Mouse (Mus musculus): ENCODE measurements around the gene Axin2. TPM values are rescaled to one million over a fixed set of nuclear protein-coding genes. Genes with fewer than 3 reads are reported as not detected.

Axin2 gene
- polyA plus RNA-seq, 1 experiment from 2014 or later: 8.5 TPM

DNA sequence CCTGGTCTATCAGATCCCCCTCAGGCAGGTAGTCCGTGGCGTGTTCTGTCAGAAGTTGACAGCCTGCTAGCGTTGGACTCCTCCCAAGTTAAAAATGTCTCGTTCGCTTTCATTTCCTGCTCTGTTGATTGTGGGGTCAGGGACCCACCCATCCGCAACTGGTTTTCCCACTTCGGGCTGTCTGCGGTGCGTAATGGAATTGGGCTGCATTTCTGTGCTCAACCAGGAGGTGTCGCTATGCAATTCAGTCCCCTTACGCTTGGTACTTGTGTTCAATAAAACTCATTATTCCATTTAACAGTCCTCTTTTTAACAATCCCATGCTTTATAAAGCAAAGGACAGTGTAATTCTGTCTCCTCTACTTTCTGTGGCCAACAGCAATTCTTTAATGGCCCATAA is 31.0 kb upstream of the Axin2 start:
- no peaks in the 10 kb centered on the region for H3K36me3 ChIP-seq (ENCODE audit: control insufficient read depth, insufficient read depth, low read length)
- no peak overlapping the region for H3K27ac ChIP-seq (ENCODE audit: low read length)
- ATAC-seq (ENCODE audit: low read depth): no peak
- H3K9me3 ChIP-seq (ENCODE audit: control insufficient read depth, low read length): no peaks in the 10 kb centered on the region
- peaks cover 20% of the 10 kb centered on the region for H3K4me1 ChIP-seq (replicated peaks; ENCODE audit: control insufficient read depth, insufficient read depth, low read length)
- no peaks in the 10 kb centered on the region for H3K27me3 ChIP-seq (ENCODE audit: control insufficient read depth, insufficient read depth, low read depth, low read length)
- no peak overlapping the region for H3K4me2 ChIP-seq (ENCODE audit: low read depth, low read length)
- WGBS: 46% methylated on average over 11 of the region's 11 CpGs
- no peak overlapping the region for H3K9ac ChIP-seq (ENCODE audit: low read length)
- H3K4me3 ChIP-seq (ENCODE audit: low read length): no peak overlapping the region

DNA sequence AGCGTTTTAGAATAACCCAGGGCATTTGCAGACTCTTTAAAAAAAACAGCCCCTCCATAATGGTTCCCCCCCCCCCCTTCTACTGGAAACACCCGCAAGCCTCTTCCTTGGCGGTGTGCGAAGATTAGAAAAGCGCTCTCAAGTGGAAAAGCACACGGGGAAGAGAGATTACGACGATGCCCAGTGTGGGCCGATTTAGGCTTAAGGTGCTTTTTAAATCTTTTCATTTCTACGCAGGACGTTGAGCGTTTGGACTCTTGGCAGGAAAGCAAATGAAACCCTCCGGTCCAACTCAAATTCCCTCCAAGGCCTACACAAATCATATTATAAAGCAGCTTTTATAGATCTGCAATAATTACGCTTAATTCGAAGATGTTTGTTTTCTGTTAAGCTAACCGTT is 29.6 kb upstream of the Axin2 start:
- Histone ChIP-seq H3K9ac (ENCODE audit: low read length) (peak overlapping the region; percentile 14; the same call in 1 of the 2 replicates), H3K9me3 (ENCODE audit: control insufficient read depth, low read length) (no peaks in the 10 kb centered on the region), H3K27me3 (ENCODE audit: control insufficient read depth, insufficient read depth, low read depth, low read length) (no peaks in the 10 kb centered on the region), H3K36me3 (ENCODE audit: control insufficient read depth, insufficient read depth, low read length) (no peaks in the 10 kb centered on the region), H3K4me1 (replicated peaks; ENCODE audit: control insufficient read depth, insufficient read depth, low read length) (peaks cover 22% of the 10 kb centered on the region), H3K4me3 (ENCODE audit: low read length) (peak overlapping the region; percentile 46; the same call in 1 of the 2 replicates), H3K4me2 (ENCODE audit: low read depth, low read length) (peak overlapping the region; percentile 60), H3K27ac (ENCODE audit: low read length) (peak overlapping the region; percentile 40; the same call in 1 of the 2 replicates)
- 23% methylated on average over 16 of the region's 16 CpGs for WGBS
- ATAC-seq (ENCODE audit: low read depth): no peak

DNA sequence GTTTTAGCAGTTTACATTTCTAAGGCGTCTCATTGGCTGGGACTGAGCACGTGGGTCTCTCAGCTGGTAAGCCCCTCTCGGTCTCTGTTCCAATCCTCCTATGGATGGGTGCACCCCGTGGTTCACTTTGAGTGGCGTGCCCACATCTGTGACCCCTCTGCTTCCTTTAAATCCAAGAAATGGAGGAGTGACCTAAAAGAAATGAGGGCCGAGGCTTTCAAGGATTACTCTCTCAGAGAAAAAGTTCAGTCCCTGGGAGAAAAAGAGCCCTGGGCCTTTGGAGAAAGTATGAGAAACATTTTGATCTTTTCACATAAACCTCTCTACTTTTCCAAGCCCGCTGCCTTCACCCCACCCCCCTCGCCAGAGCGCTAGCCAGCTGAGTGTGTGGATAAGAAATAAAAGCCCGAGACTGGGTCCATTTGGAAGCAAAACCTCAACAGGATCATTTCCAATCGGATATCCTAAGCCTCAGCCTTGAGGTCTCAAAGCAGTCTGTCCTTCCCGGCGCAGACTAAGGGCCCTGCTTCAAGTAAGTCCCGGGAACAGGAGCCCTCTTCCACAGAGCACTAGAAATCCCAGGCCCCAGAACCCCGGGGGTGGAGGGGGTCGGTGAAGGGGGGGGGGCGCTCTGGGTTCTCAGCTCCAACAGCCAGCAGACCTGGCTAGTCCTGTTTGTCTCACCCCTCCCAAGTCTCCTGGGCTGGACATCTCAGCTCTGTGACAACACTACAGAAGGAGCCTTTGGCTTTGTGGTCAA is 28.9 kb upstream of the Axin2 start:
- no peaks in the 10 kb centered on the region for H3K36me3 ChIP-seq (ENCODE audit: control insufficient read depth, insufficient read depth, low read length)
- peaks cover 22% of the 10 kb centered on the region for H3K4me1 ChIP-seq (replicated peaks; ENCODE audit: control insufficient read depth, insufficient read depth, low read length)
- peak overlapping the region; percentile 60 for H3K4me2 ChIP-seq (ENCODE audit: low read depth, low read length)
- ATAC-seq (ENCODE audit: low read depth): peak; percentile 85
- 5% methylated on average over 17 of the region's 17 CpGs for WGBS
- H3K27me3 ChIP-seq (ENCODE audit: control insufficient read depth, insufficient read depth, low read depth, low read length): no peaks in the 10 kb centered on the region
- no peaks in the 10 kb centered on the region for H3K9me3 ChIP-seq (ENCODE audit: control insufficient read depth, low read length)
- peak overlapping the region; percentile 69 for H3K9ac ChIP-seq (ENCODE audit: low read length)
- H3K27ac ChIP-seq (ENCODE audit: low read length): peak overlapping the region; percentile 93
- H3K4me3 ChIP-seq (ENCODE audit: low read length): peak overlapping the region; percentile 46

DNA sequence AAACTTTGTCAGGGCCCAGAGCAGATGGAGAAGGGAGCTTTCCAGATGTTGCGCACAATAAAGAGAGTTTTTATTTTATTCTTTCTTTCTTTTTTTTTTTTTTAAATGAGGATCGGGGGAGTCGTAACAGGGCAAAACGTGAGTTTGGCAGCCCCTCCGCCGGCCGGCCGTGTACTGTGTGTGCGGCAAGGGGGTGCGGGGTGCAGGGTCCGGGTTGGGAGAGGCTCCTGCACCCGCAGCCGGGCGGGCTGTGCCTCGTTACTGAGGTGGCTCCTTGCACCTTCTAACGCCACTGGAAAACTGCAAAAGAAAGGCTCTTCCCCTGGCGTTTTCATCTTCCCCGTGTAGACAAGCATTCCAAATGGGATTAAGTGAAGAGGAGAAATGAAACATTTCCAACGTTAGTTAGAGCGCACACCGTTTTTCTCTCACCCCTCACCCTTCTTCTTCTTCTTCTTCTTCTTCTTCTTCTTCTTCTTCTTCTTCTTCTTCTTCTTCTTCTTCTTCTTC is 28.2 kb upstream of the Axin2 start:
- H3K27ac ChIP-seq (ENCODE audit: low read length): peak overlapping the region; percentile 93
- no peaks in the 10 kb centered on the region for H3K36me3 ChIP-seq (ENCODE audit: control insufficient read depth, insufficient read depth, low read length)
- WGBS: 7% methylated on average over 21 of the region's 21 CpGs
- peaks cover 22% of the 10 kb centered on the region for H3K4me1 ChIP-seq (replicated peaks; ENCODE audit: control insufficient read depth, insufficient read depth, low read length)
- ATAC-seq (ENCODE audit: low read depth): 0 out of 2 replicates have a peak, but pooled peaks have one; percentile 11
- H3K27me3 ChIP-seq (ENCODE audit: control insufficient read depth, insufficient read depth, low read depth, low read length): no peaks in the 10 kb centered on the region
- no peaks in the 10 kb centered on the region for H3K9me3 ChIP-seq (ENCODE audit: control insufficient read depth, low read length)
- peak overlapping the region; percentile 46 for H3K4me3 ChIP-seq (ENCODE audit: low read length)
- peak overlapping the region; percentile 69 for H3K9ac ChIP-seq (ENCODE audit: low read length)
- H3K4me2 ChIP-seq (ENCODE audit: low read depth, low read length): peak overlapping the region; percentile 60

DNA sequence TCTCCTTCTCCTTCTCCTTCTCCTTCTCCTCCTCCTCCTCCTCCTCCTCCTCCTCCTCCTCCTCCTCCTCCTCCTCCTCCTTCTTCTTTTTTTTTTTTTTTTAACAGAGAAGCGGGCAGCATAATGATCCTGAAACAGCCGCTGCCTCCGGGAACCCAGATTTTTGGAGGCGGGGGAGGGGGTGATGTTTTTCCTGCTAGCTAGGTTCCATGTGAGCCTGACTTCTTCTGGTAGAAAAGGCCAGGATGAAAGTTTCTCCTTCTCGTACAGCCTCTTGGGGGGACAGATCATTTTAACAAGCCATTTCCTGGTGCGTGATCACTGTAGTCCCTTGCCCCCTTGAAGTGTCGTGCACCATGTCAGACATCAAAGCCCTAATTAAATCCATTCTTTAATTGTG is 27.7 kb upstream of the Axin2 start:
- Histone ChIP-seq H3K4me1 (replicated peaks; ENCODE audit: control insufficient read depth, insufficient read depth, low read length) (peaks cover 22% of the 10 kb centered on the region), H3K9me3 (ENCODE audit: control insufficient read depth, low read length) (no peaks in the 10 kb centered on the region), H3K4me3 (ENCODE audit: low read length) (no peak overlapping the region), H3K9ac (ENCODE audit: low read length) (no peak overlapping the region; the same call in 1 of the 2 replicates), H3K27ac (ENCODE audit: low read length) (no peak overlapping the region), H3K36me3 (ENCODE audit: control insufficient read depth, insufficient read depth, low read length) (no peaks in the 10 kb centered on the region), H3K27me3 (ENCODE audit: control insufficient read depth, insufficient read depth, low read depth, low read length) (no peaks in the 10 kb centered on the region), H3K4me2 (ENCODE audit: low read depth, low read length) (no peak overlapping the region)
- ATAC-seq (ENCODE audit: low read depth): no peak
- 30% methylated on average over 4 of the region's 7 CpGs for WGBS

DNA sequence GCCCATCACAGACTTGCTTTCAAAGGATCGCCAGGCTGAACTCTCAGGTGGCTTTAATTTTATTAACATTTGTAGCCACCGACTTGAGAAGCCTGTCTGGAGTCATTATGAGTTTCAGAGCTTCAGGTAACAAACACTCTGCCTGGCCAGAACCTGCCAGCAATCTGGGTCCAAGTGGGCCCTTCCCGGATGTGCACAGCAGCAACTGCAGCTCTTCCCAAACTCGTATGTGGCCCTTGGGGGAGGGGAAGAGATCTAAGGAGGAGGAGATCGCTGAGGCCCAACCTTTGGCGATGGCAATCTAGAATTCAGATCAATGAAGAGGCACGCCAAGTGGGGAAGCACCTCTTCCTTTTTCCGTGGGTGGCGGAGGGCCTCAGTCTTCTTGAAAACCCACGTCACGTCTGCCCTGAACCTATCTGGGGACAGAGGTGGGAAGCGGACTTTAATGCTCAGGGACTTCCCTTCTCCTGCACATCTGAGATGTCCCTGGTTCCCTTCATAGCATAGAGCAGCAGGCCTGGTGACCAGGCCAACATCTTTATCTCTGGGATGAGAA is 26.8 kb upstream of the Axin2 start:
- ATAC-seq (ENCODE audit: low read depth): no peak
- H3K9ac ChIP-seq (ENCODE audit: low read length): no peak overlapping the region
- H3K36me3 ChIP-seq (ENCODE audit: control insufficient read depth, insufficient read depth, low read length): no peaks in the 10 kb centered on the region
- H3K27ac ChIP-seq (ENCODE audit: low read length): no peak overlapping the region
- peaks cover 22% of the 10 kb centered on the region for H3K4me1 ChIP-seq (replicated peaks; ENCODE audit: control insufficient read depth, insufficient read depth, low read length)
- no peaks in the 10 kb centered on the region for H3K9me3 ChIP-seq (ENCODE audit: control insufficient read depth, low read length)
- 65% methylated on average over 12 of the region's 12 CpGs for WGBS
- H3K4me2 ChIP-seq (ENCODE audit: low read depth, low read length): no peak overlapping the region
- no peaks in the 10 kb centered on the region for H3K27me3 ChIP-seq (ENCODE audit: control insufficient read depth, insufficient read depth, low read depth, low read length)
- H3K4me3 ChIP-seq (ENCODE audit: low read length): no peak overlapping the region

DNA sequence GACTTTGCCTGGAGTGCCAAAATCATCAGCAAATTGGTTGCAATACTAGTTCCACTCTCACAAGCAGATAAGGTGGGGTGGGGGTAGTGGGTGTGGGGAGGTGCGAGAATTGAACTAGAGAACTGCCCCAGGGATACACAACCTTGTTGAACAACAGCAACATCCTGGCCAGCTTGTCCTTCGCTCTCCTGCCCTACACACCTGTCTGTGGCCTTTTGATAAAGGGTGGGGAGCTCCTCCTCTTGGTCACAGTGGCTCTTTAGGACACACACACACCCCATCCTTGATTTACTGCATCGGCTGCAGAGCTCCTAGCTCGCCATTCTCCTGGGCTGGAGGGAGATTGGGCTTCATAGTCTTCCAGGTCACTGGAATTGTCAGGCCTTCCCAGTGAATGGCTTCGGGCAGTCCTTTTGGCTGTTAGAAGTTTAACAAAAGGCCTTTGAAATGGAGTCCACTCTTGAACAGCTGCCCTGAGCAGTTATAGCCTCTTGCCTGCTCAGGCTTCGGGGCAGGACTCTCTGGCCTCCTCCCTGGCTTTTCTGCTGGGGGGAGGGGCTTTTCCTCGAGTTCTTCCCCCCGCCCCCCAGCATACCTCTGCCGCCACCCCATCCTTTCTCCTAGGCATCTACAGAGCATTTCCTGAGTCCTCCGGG is 26.2 kb upstream of the Axin2 start:
- no peak for ATAC-seq (ENCODE audit: low read depth)
- 54% methylated on average over 10 of the region's 10 CpGs for WGBS
- peaks cover 22% of the 10 kb centered on the region for H3K4me1 ChIP-seq (replicated peaks; ENCODE audit: control insufficient read depth, insufficient read depth, low read length)

DNA sequence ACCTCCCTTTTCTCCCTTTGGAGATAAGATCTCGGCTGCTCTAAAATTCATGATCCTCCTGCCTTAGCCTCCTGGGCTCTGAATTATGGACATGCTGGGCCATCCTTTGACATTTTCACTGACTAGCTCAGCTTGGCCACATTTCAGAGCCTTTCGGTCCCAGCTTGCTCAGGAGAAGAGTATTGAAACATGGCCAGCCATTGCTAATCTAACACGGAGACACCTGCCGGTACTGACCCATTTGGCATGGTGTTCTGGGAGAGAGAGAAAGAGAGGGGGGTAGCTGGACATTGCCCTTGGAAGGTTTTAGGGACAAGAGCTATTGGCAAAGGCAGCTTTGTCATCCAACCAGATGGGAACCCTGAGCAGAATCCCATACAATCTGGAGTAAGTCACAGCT is 23.1 kb upstream of the Axin2 start:
- Histone ChIP-seq H3K27me3 (ENCODE audit: control insufficient read depth, insufficient read depth, low read depth, low read length) (no peaks in the 10 kb centered on the region), H3K9ac (ENCODE audit: low read length) (no peak overlapping the region), H3K27ac (ENCODE audit: low read length) (no peak overlapping the region), H3K36me3 (ENCODE audit: control insufficient read depth, insufficient read depth, low read length) (no peaks in the 10 kb centered on the region), H3K9me3 (ENCODE audit: control insufficient read depth, low read length) (no peaks in the 10 kb centered on the region), H3K4me3 (ENCODE audit: low read length) (no peak overlapping the region), H3K4me2 (ENCODE audit: low read depth, low read length) (no peak overlapping the region), H3K4me1 (replicated peaks; ENCODE audit: control insufficient read depth, insufficient read depth, low read length) (peaks cover 11% of the 10 kb centered on the region; the same call in 1 of the 2 replicates)
- WGBS: 81% methylated on average over 4 of the region's 4 CpGs
- ATAC-seq (ENCODE audit: low read depth): no peak

More for the DNA sequence above, 26.2 kb upstream of the Axin2 start:
- Histone ChIP-seq H3K9me3 (ENCODE audit: control insufficient read depth, low read length) (no peaks in the 10 kb centered on the region), H3K4me2 (ENCODE audit: low read depth, low read length) (no peak overlapping the region), H3K27ac (ENCODE audit: low read length) (no peak overlapping the region), H3K4me3 (ENCODE audit: low read length) (no peak overlapping the region), H3K27me3 (ENCODE audit: control insufficient read depth, insufficient read depth, low read depth, low read length) (no peaks in the 10 kb centered on the region), H3K9ac (ENCODE audit: low read length) (no peak overlapping the region), H3K36me3 (ENCODE audit: control insufficient read depth, insufficient read depth, low read length) (no peaks in the 10 kb centered on the region)

DNA sequence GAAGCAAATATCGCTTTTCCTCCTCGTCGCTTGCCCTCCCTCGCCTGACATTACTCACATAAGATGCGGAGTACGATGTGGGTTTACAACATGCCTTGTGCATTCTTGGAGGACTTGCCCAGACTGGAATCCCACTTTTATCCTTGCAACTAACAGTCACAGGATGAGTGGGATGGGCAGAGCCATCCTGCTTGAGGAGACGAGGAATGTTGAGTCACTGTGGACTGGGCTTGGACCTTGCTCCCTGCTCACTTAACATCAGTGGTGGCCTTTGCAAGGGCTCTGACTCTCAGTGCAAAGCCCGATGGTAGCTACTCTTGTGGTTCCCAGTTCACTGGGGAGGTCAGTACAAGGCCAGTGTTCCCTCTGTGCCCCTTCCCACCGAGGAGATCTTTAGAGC is 22.1 kb upstream of the Axin2 start:
- no peaks in the 10 kb centered on the region for H3K9me3 ChIP-seq (ENCODE audit: control insufficient read depth, low read length)
- no peak overlapping the region for H3K27ac ChIP-seq (ENCODE audit: low read length)
- H3K9ac ChIP-seq (ENCODE audit: low read length): no peak overlapping the region
- no peak for ATAC-seq (ENCODE audit: low read depth)
- no peaks in the 10 kb centered on the region for H3K27me3 ChIP-seq (ENCODE audit: control insufficient read depth, insufficient read depth, low read depth, low read length)
- no peak overlapping the region for H3K4me3 ChIP-seq (ENCODE audit: low read length)
- WGBS: 72% methylated on average over 9 of the region's 9 CpGs
- no peak overlapping the region for H3K4me2 ChIP-seq (ENCODE audit: low read depth, low read length)
- peaks cover 8% of the 10 kb centered on the region; the same call in 1 of the 2 replicates for H3K4me1 ChIP-seq (replicated peaks; ENCODE audit: control insufficient read depth, insufficient read depth, low read length)
- no peaks in the 10 kb centered on the region for H3K36me3 ChIP-seq (ENCODE audit: control insufficient read depth, insufficient read depth, low read length)

Measured in lung, embryonic 16.5 days (tissue).